Mouse (Mus musculus) c-Kit-positive CD71-negative TER-119-negative erythroid progenitor cells, embryonic 14.5 days (primary cell): ENCODE measurements at regions not wholly inside any gene's neighbourhood (a gene's known extent, or its start where the extent isn't known, plus 50 kb on each side); places are given as distances from the start of the nearest gene placed in this dataset.

ENCODE experiments used
- DNase-seq: peaks from one replicate; pipeline ENCODE4 v3.0.0-alpha.2; 2013; ENCODE audit warnings: low read depth

DNA sequence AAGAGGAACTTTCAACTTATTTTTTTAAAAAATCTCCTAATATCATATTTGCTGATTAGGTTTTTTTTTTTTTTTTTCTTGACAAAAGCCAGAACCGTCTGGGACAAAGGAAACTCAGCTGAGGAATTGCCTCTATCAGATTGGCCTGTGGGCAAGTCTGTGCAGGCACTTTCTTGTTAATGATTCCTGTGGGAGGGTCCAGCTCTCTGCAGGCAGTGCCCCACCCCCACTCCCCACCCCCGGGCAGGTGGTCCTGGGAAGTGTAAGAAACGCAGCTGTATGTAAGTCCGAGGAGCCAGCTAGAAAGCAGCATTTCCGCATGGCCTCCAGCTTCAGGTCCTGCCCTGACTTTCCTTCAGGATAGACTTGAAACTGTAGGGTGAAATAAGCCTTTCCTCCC lies 377.7 kb downstream of the Sox2 start:
- no peak for DNase-seq

DNA sequence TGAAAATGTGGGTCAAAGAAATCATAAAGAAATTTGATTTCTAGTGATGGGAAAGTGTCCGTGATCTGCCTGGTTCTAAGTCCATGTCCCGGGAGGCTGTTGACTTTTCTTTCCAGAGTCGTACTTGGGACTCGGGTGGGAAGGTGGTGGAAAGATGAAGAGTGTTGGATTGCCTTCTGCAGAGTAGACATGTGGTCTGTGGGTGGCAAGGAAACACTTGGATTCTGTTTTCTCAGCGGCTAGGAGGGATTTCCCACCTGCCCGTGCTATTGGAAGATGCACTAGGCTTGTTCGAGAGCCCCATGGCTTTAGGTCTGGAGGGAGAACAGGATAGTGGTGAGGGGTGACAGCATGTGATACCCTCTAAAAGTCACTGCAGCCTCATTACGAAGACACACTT lies 379.7 kb downstream of the Sox2 start:
- DNase-seq, result no peak

DNA sequence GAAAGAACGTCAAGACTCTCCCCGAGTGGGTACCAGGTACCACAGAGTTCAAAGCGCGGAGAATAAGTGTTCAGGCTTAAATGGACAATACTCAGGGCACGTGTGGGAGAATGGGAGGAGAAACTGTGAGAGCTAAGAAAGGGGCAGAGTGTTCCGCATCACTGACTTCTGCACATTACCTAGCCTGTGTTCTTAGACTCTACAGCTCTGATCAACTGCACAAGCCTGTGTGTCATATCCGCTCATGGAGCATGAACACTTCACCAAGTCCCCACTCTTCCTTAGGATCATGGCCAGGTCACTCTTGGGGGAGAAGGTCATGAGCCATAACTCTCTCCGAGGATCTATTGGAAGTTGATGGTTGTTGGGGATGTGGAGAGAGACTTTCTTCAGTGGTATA lies 383.4 kb downstream of the Sox2 start:
- no peak for DNase-seq

DNA sequence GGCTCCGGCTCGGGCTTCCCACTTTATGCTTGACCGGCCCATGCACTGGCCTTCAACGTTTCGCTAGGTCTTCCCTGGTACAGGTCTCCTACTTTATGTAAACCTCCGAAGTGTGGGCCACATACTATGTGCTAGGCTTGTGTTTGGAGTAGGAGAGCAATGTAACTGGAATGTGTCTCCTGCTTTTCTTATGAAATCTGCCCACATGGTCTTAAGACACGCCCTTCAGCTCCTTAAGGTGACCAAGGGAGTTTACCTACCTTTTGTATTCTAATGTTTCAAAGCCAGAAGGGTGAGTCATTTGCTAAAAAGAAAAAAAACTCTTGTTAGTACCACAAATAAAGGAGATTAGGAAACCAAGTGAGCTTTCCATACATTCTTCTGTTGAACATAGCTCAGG lies 385.0 kb downstream of the Sox2 start:
- no peak for DNase-seq

DNA sequence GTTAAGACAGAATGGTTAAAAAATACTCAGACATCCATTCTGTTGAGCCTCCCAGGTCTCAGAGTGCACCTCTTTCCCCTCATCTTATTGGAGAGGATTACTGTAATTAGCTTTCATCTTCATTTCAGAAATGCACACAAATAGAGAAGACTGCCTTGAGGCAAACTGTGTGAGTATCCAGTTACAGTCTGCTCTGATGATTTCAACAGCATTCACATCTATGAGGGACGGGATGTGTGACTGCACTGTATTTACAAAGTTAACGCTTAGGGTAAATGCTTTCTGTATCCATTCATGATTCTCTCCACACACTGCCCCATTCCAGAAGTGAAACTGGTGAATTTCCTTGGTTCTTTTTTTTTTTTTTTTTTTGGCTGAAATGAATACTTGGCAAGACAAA lies 393.5 kb downstream of the Sox2 start:
- no peak for DNase-seq

DNA sequence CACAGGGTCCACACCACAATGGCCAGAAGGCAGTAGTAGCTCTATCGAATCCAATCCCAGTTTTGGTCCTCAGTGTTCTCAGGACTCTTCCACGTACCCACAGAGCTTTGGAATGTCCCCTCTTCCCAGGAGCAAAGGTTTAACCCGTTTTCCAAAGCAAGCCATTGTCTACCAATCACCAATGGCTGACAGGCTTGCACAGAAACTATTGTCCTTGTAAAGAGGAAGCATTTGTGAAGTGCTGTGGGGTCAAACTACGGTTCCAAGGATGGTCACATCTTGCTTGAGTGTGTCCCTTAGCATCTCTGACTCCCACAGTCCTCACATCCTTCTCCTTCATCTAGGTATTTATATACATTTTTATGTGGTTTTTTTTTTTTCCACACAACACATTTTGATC lies 409.2 kb downstream of the Sox2 start:
- no peak for DNase-seq

DNA sequence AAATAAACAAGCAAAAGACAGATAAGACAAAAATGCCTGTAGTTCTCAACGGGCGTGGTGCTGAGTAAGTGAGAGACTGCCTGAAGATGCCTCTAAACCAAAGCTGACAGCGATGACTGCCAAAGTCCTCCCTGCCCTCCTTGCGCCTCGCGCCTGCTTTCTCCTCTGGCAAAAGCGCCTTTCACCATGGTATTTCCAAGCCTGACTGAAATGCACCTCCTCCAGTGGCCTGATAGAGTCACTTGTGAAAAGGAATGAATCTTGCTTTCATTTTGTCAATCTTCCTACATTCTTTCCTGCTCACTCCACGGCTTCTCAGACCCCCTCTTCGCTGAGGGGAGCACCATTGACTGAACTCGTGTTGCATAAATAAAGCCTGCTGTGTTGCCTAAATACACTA lies 409.8 kb downstream of the Sox2 start:
- no peak for DNase-seq

DNA sequence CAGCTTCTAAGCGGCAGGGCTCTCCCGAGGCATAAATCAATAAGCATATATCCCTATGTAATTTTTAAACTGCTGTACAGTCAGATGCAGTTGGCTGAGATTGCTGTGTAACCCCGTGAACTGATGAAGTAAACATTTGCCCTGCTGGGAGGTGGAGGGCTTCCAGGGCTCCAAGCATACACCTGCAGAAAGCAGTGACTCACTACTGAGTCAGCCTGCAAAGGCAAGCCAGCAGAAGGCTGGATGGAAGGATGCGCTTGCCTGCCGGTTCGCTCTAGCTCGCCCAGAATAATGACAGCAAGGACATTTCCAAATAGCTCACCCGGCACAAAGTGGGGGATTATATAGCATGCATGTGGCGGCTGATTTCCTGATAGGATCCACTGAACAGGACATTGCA lies 416.6 kb downstream of the Sox2 start:
- no peak for DNase-seq

DNA sequence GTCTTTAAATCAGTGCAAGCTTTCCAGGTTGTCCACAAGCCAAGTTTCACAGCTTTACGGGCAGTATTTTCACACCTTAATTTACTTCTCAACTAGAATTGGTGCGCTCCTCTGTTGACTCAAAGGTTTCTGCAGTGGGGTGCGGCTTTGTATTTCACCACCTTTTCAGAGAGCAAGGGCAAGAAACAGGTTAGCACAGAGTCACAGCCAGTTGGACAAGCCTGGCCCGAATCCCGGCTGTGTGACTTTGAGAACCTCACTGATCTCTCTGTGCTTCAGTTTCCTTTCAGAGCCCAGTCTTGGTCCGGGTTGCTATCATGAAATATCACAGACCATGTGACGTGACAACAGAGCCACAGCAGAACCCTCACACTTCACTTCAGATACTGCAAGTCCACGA lies 418.4 kb downstream of the Sox2 start:
- no peak for DNase-seq

DNA sequence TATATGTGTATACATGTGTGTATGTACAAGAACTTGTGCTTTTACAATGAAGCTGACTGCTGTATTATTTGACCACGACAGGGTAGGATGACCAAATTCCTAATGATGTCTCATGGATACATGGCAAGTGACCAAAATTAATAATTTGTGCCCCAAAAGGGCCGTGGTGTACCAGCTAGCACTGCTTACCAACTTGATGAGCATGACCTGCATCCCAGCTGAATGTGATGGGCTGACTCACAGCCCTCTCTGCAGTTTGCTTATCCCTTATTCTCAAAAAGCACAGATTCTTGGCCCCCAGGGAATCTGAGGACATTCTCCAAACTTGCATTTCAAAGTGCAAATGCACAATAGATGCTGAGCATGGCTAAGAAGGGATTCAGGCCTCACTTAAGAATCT lies 420.8 kb downstream of the Sox2 start:
- no peak for DNase-seq

DNA sequence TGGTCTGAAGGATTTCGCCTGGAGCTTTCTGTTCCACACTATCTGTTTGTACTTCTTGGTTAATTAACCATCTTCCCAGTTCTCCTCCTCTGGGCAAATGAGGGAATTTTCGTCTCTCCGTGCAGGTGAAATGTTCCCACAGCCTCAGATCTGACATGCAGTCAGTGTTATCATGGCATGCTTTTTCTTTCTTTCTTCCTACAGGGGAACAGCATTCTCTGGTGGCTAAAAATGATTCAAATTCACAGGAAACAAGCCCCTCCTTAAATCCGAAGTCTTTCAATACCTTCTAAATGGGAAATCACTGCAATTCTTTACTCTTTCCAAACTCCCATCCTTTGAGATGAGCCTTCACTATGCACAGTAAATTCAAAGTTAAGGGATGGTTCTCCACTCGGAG lies 429.7 kb downstream of the Sox2 start:
- DNase-seq, result no peak

DNA sequence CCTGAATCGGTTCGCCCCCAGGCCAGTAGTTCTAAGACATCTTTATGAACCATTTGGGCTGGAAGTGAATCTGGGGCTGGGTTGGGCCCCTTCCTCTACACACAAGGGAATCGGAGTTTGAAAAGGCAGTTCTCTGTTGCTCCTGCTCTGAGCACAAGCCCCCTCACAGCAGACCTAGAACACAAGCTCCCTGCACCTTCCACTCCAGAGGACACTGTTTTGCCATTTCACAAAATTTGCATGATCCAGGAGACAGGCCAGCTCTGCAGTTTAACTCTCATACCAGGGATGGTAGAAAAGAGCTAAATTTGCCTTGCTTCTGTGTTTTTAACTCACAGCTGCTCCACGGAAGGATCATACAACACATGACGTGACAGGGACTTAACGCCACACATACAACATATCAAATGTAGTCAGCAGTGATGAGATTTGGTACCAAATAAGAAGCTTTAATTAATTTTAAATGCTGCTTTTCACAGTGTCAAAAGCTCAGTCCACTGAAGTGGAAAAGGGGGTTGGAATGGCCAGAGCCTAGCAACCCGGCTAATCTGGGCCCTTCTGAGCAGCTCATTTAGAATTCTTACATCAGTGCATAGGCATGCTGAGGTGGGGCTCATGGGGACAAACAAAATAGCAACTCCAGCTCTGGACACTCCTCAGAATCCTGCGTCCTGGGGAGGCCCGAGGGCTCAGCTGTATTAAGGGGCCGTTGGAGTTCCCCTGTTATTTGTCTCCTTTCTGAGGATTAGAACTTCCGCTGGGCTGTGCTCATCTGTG lies 434.1 kb downstream of the Sox2 start:
- DNase-seq, result no peak

DNA sequence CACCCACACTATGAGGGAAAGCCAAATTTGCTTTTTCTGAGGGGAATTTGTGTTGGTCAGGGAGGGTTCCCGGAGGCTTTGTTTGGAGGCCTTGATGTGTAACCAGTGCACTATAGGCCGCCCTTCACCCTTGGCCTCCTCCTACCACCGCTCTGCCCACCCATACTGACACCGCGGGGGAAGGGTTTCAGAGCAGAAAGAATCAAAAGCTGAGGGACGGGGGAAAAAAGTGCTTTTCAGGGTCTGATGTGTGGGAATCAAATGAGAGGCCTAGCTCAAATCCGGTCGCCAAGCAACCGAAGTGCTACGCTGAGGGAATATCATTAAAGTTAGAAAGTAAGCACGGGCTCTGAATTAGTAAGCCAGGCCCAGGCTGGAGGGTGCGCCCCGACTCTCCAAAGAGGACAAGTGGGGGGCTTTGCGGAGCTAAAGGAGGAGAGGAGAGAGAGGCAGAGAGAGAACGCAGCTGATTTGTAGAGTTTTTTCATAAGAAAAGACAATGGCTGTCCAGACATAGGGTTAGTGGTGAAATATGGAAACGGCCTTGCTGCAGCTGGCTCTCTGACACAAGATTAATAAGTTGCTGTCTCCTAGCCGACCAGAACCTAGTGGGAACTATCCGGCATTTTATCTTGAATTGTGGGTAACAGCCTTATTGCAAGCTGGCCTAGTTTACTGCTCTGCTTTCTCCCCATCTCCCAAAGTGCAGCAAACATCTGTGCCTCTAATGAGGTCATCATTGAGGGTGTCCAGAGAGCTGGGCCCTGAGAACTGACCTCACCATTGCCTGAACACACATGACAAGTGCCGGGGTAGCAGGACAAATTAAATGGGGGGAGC lies 438.3 kb downstream of the Sox2 start:
- DNase-seq, result no peak

DNA sequence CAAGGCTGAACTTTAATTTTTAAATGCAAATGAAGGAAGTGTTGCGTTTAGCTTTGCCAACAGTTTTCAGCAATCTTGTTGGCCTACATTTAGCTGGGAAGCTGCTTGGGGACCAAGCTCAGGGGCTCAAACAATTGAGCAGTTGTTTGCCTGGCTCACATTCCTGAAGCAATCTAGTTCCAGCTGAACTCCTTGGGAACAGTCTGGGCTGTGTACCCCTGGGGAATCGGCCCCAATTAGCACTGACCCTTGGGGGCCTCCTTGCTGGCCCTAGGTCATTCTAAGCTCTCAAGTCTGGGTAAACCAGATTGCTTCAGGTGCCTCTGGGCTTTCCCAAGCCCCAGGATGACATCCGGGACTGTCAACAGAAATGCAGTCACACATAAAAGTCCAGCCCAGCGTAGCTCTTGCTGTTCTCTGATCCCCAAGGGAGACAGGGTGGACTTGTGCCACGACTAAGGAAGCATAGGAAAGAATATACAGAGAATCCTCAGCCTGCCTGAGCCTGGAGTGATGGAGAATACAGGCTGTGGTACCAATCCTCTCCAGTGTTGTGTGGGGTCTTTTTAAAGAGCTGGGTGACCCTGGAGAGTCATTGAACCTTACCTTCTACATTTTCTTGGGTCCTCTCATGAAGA lies 440.4 kb downstream of the Sox2 start:
- no peak for DNase-seq

DNA sequence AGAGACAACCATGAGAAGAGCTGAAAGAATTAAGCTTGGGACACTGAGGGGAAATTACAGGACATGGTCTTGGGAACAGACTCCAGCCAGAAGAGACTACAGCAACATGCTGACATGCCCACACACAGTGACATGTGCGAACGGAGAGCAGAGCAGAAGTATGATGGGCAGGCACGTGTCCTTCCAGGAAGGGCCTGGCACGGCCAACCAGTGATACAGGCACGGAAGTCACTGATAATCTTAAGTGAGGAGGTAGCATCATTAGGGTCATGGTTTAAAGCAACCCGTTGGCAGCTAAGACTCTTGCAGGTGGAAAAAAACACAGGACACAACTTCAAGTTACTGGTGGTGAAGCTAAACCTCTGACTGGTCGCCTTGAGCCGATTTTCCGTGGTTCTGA lies 442.8 kb downstream of the Sox2 start:
- no peak for DNase-seq

DNA sequence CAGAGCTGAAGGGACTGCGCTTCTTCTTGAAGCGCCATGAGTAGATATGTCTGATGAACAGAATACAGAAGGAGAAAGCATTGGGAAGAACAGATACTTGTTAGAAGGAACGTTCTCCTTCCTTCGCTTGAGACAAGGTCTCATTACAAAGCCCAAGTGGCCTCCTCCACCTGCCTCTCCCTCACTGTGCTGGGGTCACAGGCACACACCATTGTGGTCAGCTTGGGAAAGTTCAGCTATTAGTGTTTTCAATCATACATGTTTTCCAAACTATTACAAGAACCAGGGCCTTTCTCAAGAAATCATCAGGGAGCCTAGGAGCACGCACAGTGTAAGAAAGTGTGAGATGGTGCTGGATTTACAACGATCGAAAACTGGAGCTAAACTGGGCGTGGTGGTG lies 445.0 kb downstream of the Sox2 start:
- DNase-seq, result no peak

DNA sequence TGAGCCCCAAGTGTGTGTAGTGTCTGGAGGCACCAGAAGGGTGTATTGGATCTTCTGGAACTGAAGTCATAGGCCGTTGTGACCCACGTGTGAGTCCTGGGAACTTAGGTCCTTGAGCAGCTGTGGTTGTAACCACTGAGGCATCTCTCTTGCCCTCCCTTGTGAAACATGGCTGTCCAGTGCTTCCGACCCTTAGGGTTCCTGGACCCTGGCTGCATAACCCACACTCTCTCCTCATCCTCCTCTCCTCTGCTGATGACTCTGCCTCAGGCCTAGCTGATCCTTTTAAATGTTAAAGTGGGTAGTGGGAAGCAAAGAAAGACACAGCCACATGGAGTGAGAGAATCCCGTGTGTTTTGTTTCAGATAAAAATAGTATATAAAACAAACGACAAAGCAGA lies 446.2 kb downstream of the Sox2 start:
- DNase-seq, result no peak

DNA sequence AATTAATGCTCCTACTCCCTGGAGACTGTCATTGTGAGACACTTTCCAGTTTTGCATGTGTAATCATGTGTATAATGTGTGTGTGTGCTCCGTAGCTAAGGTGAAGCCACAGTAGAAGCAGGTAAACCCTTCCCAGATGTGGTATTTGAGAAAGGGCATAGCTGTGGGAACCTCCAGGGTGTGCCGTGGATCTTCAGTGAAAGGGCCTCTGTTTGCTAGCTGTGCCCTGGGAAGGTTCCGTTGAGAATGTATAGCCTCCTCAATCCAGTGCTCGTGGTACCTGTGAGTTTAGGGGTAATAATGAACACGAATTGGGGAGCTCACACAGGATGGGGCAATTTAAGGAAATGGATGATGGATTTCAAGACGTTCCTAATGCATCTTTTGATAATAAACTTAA lies 447.6 kb downstream of the Sox2 start:
- no peak for DNase-seq

DNA sequence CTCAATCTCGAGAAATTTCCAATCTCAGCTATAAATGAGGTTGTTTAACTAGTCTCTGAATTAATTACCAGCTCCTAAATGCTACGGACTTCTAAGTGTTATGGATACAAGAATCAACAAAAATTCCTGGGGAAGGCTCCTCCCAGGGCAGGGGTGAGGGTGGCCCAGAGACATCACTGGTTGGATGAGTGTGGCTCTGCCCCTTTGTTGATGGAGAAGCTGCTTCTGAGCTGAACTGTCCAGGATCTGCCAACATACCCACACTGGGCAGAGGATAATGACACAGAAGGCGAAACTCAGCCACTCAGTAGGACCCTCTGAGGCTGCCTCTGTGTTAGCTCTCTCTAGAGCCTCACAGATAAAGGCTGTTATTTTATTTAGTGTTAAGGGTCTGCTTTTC lies 449.0 kb downstream of the Sox2 start:
- no peak for DNase-seq

DNA sequence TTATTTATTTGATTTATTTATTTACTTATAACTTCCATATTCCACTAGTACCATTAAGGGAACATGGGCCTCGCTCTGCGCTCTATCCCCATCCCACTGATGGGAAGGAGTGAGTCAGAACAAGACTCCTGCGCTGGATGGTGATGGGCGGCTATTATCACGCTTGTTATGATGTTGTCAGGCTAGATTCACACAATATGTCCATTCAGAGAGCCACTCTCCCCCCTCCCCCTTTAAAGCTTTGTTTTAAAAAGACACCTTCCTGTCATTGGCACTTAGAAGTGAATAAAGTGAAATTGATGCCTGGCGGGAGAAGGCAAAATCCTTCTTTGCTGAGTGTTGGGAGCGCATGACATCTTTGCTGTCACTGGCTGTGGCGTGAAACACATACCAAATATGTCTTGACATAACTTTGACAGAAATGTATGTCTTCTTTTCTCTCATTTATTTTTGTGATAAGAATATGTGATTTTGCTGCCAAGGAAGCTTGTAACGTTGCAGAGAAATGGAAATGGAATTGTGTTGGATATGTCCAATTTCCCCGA lies 449.7 kb downstream of the Sox2 start:
- no peak for DNase-seq

DNA sequence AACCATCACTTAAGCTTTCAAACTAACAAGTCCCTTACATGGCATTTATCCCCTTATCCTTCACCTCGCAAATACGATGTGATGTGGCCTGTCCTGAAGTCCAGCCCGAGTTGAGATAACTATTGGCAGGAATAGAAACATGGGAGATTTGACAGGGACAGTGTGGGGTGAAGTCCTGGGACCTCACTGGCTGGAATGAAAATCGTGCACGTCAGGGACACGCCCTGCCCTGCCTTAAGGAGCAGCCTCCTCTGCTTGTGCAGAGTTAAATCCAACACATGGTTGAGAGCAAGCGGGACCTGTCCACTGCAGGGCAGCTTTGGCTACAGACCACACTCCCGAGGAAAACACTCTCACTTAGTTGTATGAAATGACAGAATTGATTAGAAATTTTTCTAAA lies 451.1 kb downstream of the Sox2 start:
- no peak for DNase-seq

DNA sequence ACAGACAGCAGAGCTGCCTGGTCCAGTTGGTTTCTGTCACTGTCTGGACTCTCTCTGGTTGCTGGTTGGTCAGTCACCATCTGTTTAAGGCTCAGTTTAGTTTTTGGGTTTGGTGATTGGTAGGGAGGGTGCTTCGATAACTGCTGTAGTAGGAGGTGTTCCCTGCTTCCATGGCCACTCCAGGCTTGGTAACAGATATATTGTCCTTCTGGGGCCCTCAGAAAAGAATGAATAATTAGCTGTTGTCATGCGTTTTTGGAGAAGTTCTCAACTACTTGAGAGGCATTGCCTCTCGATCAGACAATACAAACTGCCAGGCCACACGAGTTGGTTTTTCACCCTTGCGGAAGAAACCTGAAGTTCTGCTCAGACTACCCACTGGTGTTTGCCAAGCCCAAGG lies 451.7 kb downstream of the Sox2 start:
- DNase-seq, result no peak
